Mouse (Mus musculus): Measurements from ENCODE around the gene Fmo5. TPM values are rescaled to one million over a fixed set of nuclear protein-coding genes. Genes with fewer than 3 reads are reported as not detected.

Gene Fmo5
- polyA plus RNA-seq, 1 experiment, result 3.4 TPM

- H3K27ac ChIP-seq (ENCODE audit: insufficient read depth, low read length), result no peak overlapping the region
- no peak overlapping the region for H3K4me3 ChIP-seq (ENCODE audit: insufficient read depth, low read length)
- H3K4me1 ChIP-seq (ENCODE audit: control insufficient read depth, insufficient read depth, low read length), result no peaks in the 10 kb centered on the region
- no peak for TF ChIP-seq POLR2A (IDR thresholded peaks at IDR 0.05; ENCODE audit: extremely low read depth, insufficient read depth, low read length)
- no peak for TF ChIP-seq CTCF (IDR thresholded peaks at IDR 0.05; ENCODE audit: extremely low read depth, insufficient read depth, low read length)
Measured at GRCm38 (mm10) chr3:97667093-97667675, 38.6 kb downstream of the Fmo5 start.

- H3K4me3 ChIP-seq (ENCODE audit: insufficient read depth, low read length), result no peak within 1 kb of the TSS
- no peaks in the 10 kb centered on the region for H3K4me1 ChIP-seq (ENCODE audit: control insufficient read depth, insufficient read depth, low read length)
- TF ChIP-seq CTCF (IDR thresholded peaks at IDR 0.05; ENCODE audit: extremely low read depth, insufficient read depth, low read length) (no peak), POLR2A (IDR thresholded peaks at IDR 0.05; ENCODE audit: extremely low read depth, insufficient read depth, low read length) (no peak)
- H3K27ac ChIP-seq (ENCODE audit: insufficient read depth, low read length), result no peak within 1 kb of the TSS
Measured at GRCm38 (mm10) chr3:97674644-97675110, 46.1 kb downstream of the Fmo5 start, which contains the start of gene Gm17651. Gm17651 (minus strand) TSS chr3:97674694.

GRCm38 (mm10) chr3:97676126-97676525, 47.5 kb downstream of the Fmo5 start:
- Histone ChIP-seq H3K4me1 (ENCODE audit: control insufficient read depth, insufficient read depth, low read length) (no peaks in the 10 kb centered on the region), H3K27ac (ENCODE audit: insufficient read depth, low read length) (no peak overlapping the region), H3K4me3 (ENCODE audit: insufficient read depth, low read length) (no peak overlapping the region)
- TF ChIP-seq CTCF (IDR thresholded peaks at IDR 0.05; ENCODE audit: extremely low read depth, insufficient read depth, low read length) (no peak), POLR2A (IDR thresholded peaks at IDR 0.05; ENCODE audit: extremely low read depth, insufficient read depth, low read length) (no peak)

GRCm38 (mm10) chr3:97678416-97678815, 49.8 kb downstream of the Fmo5 start:
- H3K4me1 ChIP-seq (ENCODE audit: control insufficient read depth, insufficient read depth, low read length), result no peaks in the 10 kb centered on the region
- TF ChIP-seq POLR2A (IDR thresholded peaks at IDR 0.05; ENCODE audit: extremely low read depth, insufficient read depth, low read length), result no peak
- TF ChIP-seq CTCF (IDR thresholded peaks at IDR 0.05; ENCODE audit: extremely low read depth, insufficient read depth, low read length), result no peak
- H3K27ac ChIP-seq (ENCODE audit: insufficient read depth, low read length), result no peak overlapping the region
- no peak overlapping the region for H3K4me3 ChIP-seq (ENCODE audit: insufficient read depth, low read length)

GRCm38 (mm10) chr3:97680631-97681320, 52.2 kb downstream of the Fmo5 start:
- Histone ChIP-seq H3K27ac (ENCODE audit: insufficient read depth, low read length) (no peak overlapping the region), H3K4me3 (ENCODE audit: insufficient read depth, low read length) (peak overlapping the region; percentile 35), H3K4me1 (ENCODE audit: control insufficient read depth, insufficient read depth, low read length) (no peaks in the 10 kb centered on the region)
- TF ChIP-seq CTCF (IDR thresholded peaks at IDR 0.05; ENCODE audit: extremely low read depth, insufficient read depth, low read length) (peak; percentile 56), POLR2A (IDR thresholded peaks at IDR 0.05; ENCODE audit: extremely low read depth, insufficient read depth, low read length) (no peak)

GRCm38 (mm10) chr3:97681321-97682158, 52.9 kb downstream of the Fmo5 start:
- TF ChIP-seq CTCF (IDR thresholded peaks at IDR 0.05; ENCODE audit: extremely low read depth, insufficient read depth, low read length), result peak; percentile 55
- no peak for TF ChIP-seq POLR2A (IDR thresholded peaks at IDR 0.05; ENCODE audit: extremely low read depth, insufficient read depth, low read length)
- 0 out of 2 replicates have a peak overlapping the region, but pooled peaks have one; percentile 1 for H3K27ac ChIP-seq (ENCODE audit: insufficient read depth, low read length)
- H3K4me3 ChIP-seq (ENCODE audit: insufficient read depth, low read length), result peak overlapping the region; percentile 35
- peaks cover 3% of the 10 kb centered on the region; the same call in 1 of the 2 replicates for H3K4me1 ChIP-seq (ENCODE audit: control insufficient read depth, insufficient read depth, low read length)

- Histone ChIP-seq H3K4me1 (ENCODE audit: control insufficient read depth, insufficient read depth, low read length) (peaks cover 3% of the 10 kb centered on the region; the same call in 1 of the 2 replicates), H3K4me3 (ENCODE audit: insufficient read depth, low read length) (peak overlapping the region; percentile 35; the same call in 1 of the 2 replicates), H3K27ac (ENCODE audit: insufficient read depth, low read length) (no peak overlapping the region)
- TF ChIP-seq CTCF (IDR thresholded peaks at IDR 0.05; ENCODE audit: extremely low read depth, insufficient read depth, low read length), result no peak
- TF ChIP-seq POLR2A (IDR thresholded peaks at IDR 0.05; ENCODE audit: extremely low read depth, insufficient read depth, low read length), result no peak
Measured at GRCm38 (mm10) chr3:97682159-97682502, 53.5 kb downstream of the Fmo5 start.

- H3K4me3 ChIP-seq (ENCODE audit: insufficient read depth, low read length), result no peak overlapping the region
- TF ChIP-seq CTCF (IDR thresholded peaks at IDR 0.05; ENCODE audit: extremely low read depth, insufficient read depth, low read length) (no peak), POLR2A (IDR thresholded peaks at IDR 0.05; ENCODE audit: extremely low read depth, insufficient read depth, low read length) (no peak)
Measured at GRCm38 (mm10) chr3:97682576-97682975, 54.0 kb downstream of the Fmo5 start.

GRCm38 (mm10) chr3:97683560-97684195, 55.1 kb downstream of the Fmo5 start:
- Histone ChIP-seq H3K27ac (ENCODE audit: insufficient read depth, low read length) (no peak overlapping the region), H3K4me1 (ENCODE audit: control insufficient read depth, insufficient read depth, low read length) (peaks cover 3% of the 10 kb centered on the region; the same call in 1 of the 2 replicates), H3K4me3 (ENCODE audit: insufficient read depth, low read length) (no peak overlapping the region)
- no peak for TF ChIP-seq CTCF (IDR thresholded peaks at IDR 0.05; ENCODE audit: extremely low read depth, insufficient read depth, low read length)
- no peak for TF ChIP-seq POLR2A (IDR thresholded peaks at IDR 0.05; ENCODE audit: extremely low read depth, insufficient read depth, low read length)

More at GRCm38 (mm10) chr3:97682576-97682975, 54.0 kb downstream of the Fmo5 start:
- H3K4me1 ChIP-seq (ENCODE audit: control insufficient read depth, insufficient read depth, low read length), result peaks cover 3% of the 10 kb centered on the region; the same call in 1 of the 2 replicates
- no peak overlapping the region for H3K27ac ChIP-seq (ENCODE audit: insufficient read depth, low read length)
